Mouse (Mus musculus): Measurements from ENCODE around the gene Pde4b.

The Pde4b gene

GRCm38 (mm10) chr4:102408938-102409337 is 321.6 kb downstream of the Pde4b start:
- DNase-seq = no peak

GRCm38 (mm10) chr4:102413101-102413500 is 325.8 kb downstream of the Pde4b start:
- no peak for DNase-seq

GRCm38 (mm10) chr4:102413794-102414193 is 326.5 kb downstream of the Pde4b start:
- DNase-seq = no peak

- no peak for DNase-seq
These were observed 327.3 kb downstream of the Pde4b start for GRCm38 (mm10) chr4:102414610-102415009.

DNA sequence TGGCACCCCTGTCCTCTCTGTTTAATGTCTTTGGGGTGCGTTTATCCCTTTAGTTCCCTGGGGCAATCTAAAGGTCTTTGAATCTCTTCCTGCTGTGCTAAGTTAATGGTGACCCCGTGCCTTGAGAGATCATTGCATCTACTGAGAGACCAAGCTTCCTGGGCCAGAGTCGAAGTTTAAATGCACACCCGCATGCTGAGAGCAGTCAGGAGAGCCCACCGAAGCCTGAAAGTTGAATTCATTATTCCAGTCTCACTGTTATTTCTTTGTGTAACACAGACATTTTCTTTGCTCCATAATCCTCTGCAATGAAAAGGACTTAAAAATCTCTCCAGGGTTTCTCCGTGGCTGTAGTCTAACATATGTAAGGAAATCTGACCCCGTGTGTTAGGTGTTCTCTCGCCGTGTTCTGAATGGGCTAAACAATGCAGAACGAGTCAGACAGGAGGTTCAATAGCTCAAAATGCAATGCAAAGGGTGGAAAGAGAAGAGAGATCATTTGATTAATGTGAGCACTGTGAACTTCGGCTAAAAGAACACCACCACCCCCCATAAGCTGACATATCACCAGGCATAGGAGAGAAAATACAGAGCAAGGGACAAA is 333.6 kb downstream of the Pde4b start:
- DNase-seq = no peak

GRCm38 (mm10) chr4:102421398-102421859 is 334.1 kb downstream of the Pde4b start:
- no peak for DNase-seq

DNA sequence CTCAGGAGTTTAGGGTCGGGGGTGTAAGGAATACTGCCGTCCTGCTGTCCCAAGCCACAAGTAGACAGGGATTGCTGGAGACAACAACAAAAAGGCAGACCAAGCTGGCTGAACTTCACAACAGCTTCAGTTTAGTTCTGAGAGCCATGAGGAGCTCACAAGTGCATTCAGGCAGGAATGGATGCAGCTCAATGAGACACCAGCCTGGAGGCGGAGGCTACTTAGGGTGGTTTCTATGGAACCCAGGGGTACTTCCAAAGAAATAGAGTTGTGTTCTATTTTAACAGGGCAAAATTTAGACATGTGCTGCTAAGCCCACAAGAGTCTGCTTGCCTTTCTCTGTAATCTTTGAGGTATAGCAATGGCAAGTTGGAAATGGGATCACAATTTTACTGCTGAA is 336.8 kb downstream of the Pde4b start:
- DNase-seq = no peak

DNA sequence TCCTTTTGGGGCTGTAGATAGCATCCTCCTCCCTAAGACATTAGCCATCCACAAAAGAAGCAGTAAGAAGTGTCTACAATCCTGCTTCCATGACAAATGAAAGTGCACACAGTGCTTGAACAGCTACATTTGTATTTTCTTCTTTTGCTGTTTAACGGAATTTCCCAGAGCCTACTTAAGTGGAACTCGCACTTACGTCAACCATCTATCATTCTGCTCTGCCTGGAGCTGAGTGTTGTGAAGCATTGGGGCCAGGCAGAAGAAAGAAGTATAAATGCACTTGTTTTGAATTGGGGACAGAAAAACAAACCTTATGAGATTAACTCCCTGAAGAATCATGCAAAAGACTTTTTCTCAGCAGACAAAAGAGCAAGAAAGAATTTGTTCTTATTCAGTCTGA is 338.1 kb downstream of the Pde4b start:
- DNase-seq = no peak

DNA sequence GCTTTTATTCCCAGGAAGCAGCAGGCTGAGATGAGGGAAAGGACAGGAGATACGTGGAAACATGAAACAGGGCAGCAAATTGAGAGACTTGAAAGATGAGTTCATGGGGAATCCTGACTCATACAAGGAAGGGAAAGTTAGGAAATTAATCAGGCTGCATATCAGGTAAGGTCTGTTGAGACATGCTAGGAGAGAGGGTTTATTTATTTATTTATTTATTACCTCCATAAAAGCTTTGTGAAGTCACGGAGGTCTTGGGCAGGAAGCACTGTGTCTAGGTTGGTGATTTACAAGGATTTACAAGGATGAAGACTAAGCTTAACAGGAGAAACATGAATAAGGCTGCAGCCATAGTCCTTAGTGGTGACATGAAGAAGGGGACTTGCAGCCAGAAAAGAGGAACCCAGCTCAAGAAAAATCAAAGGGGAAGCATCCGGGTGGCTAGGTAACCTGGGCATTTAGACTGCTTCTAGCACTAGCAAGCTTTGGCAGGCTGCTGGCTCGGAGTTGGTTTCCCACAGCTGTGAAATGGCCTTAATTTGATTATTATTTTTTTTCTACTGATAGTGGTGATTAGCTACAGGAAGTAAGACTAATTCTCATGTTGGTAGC is 342.5 kb downstream of the Pde4b start:
- DNase-seq = no peak

GRCm38 (mm10) chr4:102432040-102432782 is 344.9 kb downstream of the Pde4b start:
- DNase-seq = no peak

DNA sequence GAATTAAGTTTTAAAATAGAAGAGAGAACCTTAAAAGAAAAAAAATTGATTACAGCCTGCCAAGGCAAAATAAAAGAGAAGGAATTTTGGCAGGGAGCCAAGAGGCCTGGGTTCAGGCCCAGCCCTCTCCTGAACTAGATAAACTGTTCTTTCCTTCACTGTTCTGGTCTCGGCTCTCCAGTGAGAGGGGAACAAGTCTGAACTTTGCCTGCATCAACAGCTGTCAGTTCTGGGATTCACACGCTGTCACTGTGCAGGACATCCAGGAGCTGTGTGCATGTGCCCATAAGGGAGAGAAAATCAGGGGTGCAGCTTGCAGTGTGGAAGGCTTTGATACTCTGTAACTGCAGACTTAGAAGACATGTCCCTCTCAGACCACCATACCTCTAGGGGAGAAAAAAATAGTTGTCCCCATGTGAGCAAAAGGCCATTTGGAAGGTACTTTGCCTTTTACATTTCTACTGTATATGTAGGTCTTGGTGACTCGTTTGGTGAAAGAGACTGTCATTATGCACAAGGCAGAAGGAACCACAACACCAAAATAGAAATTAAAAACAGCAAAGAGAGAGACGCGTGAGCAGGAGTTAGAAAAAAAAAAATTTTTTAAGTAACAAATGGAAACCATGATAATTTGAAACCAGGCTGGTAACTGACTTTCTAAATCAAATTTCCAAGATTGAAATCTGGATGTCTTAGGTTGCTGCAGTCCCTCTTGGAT is 352.2 kb downstream of the Pde4b start:
- DNase-seq = no peak

GRCm38 (mm10) chr4:102440119-102440481 is 352.8 kb downstream of the Pde4b start:
- DNase-seq = no peak

GRCm38 (mm10) chr4:102443533-102443932 is 356.2 kb downstream of the Pde4b start:
- no peak for DNase-seq

GRCm38 (mm10) chr4:102444501-102444900 is 357.2 kb downstream of the Pde4b start:
- no peak for DNase-seq

- DNase-seq = no peak
These were observed 359.0 kb downstream of the Pde4b start for GRCm38 (mm10) chr4:102446160-102446945.

- no peak for DNase-seq
These were observed 369.1 kb downstream of the Pde4b start for GRCm38 (mm10) chr4:102456426-102456825.

- DNase-seq = no peak
These were observed 372.1 kb downstream of the Pde4b start for GRCm38 (mm10) chr4:102459216-102459999.

DNA sequence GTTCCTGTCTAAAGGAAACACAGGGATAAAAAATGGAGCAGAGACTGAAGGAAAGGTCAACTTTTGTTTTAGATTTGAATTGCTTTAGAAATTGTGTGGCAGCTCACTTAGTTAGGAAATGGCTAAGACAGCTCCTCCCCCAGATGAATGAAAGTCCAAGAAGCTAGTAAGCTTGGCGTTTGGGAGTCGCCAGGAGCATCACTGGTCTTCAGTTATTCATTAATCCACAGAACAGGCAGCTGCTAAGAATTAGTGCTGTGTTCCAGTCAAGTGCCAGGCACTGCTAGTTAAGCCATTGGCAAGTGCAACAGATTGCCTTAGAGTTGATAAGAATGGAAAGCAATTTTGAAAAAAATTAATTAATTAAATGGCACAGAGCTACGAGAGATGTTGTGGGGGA is 390.8 kb downstream of the Pde4b start:
- DNase-seq = no peak

GRCm38 (mm10) chr4:102478860-102479259 is 391.5 kb downstream of the Pde4b start:
- DNase-seq = no peak

- DNase-seq = no peak
These were observed 393.6 kb downstream of the Pde4b start for GRCm38 (mm10) chr4:102480830-102481484.

- DNase-seq = no peak
These were observed 396.1 kb downstream of the Pde4b start for GRCm38 (mm10) chr4:102483354-102484018.

Data from thymus, adult 18-20 months (tissue).